Mouse (Mus musculus) frontal cortex, postnatal 36 days (tissue): ENCODE results near the gene Chd2.
"Not testable (repeated sequence)": the region's sequence is repeated elsewhere in the genome, so short reads cannot be mapped to it uniquely, and the experiment has no call there.

Source experiments
- DNase-seq, 2 experiments: peaks; one replicate each; pipeline ENCODE4 v3.0.0; 2022; ENCODE audit warnings: low spot score in 2 of 2

Gene Chd2

GRCm38 (mm10) chr7:73521277-73522193 lies 20.1 kb downstream of the Chd2 start:
- DNase-seq: no peak

DNA sequence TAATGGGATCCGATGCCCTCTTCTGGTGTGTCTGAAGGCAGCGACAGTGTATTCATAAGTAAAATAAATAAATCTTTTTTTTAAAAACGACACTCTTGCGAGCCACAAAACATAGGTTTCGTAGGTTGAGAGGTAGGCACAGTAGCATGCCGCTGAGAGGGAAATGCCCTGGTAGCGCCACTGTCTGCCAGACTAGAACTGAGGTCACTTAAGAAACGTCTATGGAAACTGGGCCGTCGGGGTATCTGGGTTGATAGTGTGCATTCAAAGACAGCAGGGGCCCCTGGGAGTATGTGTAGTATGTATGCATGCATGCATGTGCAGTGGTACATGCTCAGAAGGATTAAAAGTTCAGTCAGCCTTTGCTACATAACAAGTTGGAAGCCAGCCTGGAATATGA lies 21.4 kb downstream of the Chd2 start:
- DNase-seq: no peak

- no peak for DNase-seq
Measured at GRCm38 (mm10) chr7:73519060-73519796, 22.4 kb downstream of the Chd2 start.

DNA sequence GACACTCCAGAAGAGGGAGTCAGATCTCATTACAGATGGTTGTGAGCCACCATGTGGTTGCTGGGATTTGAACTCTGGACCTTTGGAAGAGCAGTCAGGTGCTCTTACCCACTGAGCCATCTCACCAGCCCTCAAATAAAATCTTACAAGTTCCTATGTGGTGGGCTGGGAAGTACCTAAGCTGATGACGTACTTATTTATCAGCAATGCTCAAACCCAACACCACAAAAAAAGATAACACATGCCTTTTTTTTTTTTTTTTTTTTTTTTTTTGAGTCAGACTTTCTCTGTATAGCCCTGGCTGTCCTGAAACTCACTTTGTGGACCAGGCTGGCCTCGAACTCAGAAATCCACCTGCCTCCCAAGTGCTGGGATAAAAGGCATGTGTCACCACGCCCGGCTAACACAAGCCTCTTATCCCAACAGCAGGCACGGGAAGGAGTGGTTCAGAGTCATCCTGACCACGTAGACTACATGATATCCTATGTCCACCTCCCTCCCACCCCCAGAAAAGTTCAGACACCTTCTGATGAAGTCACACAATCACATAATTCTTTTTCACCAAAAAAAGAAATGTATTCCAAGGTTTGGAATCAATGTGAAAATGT lies 23.2 kb downstream of the Chd2 start:
- not testable (repeated sequence) for DNase-seq

DNA sequence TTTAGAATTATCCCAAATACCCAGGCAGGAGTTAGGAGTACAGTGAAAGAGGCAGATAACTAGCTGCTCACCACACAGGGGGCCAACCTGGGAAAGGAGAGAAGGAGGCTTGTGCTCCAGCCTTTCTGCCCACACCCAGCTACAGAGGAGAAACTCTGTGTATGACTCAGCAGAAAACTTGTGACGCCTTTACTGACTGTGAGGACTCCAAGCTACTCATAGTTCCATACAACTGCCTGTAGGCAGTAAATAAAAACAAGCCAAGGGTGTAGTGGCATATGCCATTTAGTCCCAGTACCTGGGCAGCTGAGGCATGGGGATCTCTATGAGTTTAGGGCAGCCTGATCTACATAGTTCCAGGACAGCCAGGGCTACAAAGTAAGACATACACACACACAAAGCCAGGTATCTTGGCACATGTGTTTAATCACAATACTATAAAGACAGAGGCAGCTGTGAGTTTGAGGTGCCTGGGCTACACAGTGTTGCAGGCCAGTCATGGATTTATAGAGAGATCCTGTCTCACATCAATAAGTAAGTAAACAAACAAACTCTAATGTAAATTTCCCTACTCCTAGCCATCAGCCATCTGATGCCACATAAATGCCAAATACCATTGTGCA lies 24.1 kb downstream of the Chd2 start:
- no peak for DNase-seq

DNA sequence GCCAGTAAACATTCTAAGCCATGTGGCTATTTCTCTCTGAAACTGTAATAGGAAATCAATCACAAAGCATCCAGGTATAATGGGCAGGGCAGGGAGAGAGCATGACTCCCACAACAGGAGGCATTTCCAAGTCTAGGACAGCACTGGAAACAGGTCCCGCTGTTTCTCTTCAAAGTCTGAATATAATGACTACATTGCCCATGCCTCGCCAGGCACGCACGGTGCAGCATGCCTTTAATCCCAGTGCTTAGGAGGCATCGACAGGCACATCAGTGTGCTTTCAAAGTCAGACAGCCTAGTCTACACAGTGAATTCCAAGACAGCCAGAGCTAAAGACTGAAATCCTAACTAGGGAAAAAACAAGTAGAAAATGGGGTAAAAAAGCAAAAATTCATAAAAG lies 24.8 kb downstream of the Chd2 start:
- DNase-seq: no peak

- no peak for DNase-seq
Measured at GRCm38 (mm10) chr7:73514560-73514959, 27.1 kb downstream of the Chd2 start.

DNA sequence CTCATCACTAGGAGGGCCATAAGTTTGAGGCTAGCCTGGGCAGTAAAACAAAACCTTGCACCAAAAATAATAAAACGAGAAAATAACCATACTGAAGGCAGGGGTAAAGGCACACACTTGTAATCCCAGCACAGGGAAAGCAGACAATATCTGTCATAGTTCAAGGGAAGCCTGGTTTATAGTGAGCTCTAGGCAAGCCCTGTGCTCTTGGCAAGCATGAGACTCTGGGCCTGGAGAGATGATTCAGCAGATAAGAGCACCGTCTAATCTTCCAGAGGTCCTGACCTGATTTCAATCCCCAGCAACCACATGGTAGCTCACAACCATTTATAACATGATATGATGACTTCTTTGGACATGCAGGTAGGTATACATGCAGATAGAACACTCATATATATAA lies 29.2 kb downstream of the Chd2 start:
- DNase-seq: no peak

DNA sequence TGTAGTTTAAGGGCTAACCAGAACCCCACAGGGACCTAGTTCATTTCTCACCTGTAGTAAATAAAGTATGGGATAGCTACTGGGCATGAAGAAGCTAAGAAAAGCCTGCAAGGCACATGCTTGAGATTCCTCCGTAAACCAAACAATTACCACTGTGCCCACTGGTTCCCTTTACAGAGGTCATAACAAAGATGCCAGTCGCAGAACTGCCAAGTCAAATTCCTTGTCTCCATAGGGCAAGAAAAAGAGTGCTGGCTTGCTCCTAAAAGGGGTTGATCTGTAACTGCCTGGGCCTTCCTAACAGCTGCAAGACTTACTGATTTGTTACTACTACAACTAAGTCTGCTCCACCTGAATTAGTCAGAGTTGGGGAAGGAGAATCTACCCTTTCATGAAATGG lies 32.9 kb downstream of the Chd2 start:
- no peak for DNase-seq

GRCm38 (mm10) chr7:73507491-73507890 lies 34.1 kb downstream of the Chd2 start:
- DNase-seq: no peak

GRCm38 (mm10) chr7:73506852-73507251 lies 34.8 kb downstream of the Chd2 start:
- DNase-seq: no peak

DNA sequence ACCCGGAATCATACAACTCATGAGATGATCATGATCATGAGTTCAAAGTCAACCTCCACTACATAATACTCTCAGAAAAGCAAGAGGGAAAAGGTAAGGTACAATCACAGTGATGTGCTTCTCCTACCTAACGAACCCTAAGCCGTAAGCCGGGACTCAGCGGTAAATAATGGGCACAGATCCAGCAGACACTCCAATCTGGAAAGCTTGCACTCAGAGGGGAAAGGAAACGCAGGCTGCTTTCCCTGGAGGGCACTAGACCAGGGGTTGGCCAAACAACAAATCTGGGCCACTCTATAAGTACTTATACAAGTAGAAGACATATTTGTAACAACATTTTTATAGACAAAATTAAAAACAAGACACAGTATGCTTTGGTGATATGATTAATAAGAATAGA lies 36.4 kb downstream of the Chd2 start:
- DNase-seq: no peak

- no peak for DNase-seq
Measured at GRCm38 (mm10) chr7:73498200-73498599, 43.4 kb downstream of the Chd2 start.

DNA sequence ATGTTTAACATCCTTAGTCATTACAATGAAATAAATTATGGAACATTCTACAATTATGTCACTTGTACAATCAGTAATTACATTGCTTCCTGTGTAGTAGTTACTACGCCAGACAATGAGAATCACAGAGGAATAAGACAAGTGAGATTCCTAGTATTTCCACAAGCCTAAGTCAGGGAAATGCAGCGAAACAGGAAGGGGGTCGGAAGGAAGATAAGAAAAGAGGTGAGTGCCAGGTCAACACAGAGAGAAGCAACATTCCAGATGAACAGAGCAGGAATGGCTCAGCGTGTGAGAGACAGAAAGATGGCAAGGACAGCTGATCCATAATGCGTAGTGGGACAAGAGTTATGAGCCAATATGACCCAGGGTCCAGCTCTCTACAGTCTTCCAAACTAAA lies 52.4 kb downstream of the Chd2 start:
- DNase-seq: no peak

DNA sequence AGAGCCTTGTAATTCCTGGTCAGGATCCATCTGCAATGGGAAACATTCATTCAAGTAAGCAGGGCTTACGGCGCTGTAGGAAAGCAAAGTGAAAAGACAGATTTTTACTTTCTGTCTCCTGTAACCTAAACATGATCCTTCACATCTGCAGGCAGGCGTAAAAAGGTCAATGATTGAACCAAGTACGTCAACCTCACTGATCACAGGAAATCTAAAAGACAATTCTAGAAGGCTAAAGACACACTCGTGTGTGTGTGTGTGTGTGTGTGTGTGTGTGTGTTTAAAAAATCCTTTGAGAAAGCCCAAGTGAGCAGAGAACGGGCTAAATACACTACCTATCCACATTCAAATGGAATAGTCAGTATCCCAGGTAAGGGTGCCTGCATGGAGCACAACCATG lies 60.5 kb downstream of the Chd2 start:
- DNase-seq: no peak

GRCm38 (mm10) chr7:73479506-73479905 lies 62.1 kb downstream of the Chd2 start:
- no peak for DNase-seq

DNA sequence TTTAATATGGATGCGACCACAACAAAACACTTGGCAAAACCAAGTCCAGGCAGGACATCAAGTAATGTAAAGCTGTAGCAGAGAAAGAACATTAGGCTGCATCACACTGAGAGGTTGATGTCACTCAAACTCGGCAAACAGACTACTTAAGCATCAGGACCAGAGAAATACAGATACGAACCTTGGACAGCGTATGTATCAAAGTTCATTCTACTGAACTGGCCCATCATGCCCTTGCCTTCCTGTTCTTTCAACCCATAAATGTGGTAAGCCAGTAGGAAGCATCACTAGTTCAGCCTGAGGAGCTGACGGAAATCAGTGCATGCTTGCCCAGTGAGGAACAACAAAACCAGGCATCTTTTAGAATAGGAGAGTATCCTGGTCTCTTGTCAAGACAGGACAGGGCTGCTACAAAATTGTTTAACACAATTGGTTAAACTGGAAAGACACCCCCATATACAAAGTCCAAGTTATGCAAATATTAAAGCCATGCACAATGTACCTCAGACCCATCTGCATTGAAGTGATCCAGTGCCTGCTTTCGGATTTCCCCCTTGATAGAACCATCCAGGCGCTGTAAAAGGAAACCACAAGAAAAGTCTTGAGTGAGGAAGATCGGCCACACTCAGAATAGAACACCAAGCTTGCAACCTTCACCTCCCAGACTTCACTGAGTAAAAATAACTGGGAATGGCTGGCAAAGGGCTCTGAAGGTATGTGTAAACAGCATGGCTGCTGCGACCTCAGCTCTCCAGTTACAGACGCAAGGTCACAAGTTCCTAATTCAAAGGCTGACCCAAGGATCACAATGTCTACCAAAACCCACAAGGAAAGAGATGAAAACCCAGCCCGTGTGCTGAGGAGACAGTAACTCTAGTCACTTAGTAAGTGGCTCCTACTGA lies 63.2 kb downstream of the Chd2 start:
- DNase-seq: no peak

- DNase-seq: no peak
Measured at GRCm38 (mm10) chr7:73467741-73468140, 73.9 kb downstream of the Chd2 start.

DNA sequence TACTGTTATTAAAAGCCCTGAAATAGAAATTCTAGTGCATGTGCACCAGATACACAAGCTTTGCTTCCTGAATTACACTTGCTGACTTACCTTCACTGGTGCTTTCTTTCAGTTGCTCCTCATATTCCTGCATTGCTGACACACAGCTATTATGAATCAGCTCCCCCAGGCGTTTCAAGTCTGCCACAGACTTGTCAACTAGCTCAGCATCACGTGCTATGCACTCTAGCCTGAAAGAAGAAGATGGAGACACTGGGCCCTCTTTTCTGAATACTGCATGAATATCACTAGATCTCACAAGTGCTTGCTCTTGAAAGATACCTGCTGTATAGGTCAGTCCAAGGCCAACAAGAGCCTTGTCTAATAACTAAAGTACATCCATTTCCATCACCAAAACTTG lies 78.1 kb downstream of the Chd2 start:
- no peak for DNase-seq

DNA sequence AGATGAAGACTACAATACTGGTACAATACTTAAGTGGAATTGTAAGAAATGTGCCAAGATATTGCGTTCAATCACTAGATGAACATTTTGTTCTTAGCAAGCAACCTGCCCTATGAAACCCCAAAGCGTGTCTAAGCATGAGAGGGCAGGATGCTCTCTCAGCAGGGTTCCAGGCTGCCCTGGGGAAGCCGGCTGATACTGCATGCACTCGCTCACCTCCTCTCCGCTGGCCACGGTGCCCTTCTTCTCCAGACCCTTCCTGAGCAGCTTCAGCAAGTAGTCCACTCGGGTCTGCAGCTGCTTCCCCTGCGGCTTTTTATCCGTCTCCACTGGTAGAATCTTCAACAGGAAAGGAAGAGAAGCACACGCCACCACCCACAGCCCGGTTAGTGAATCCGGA lies 87.5 kb downstream of the Chd2 start:
- DNase-seq: no peak

- DNase-seq: no peak
Measured at GRCm38 (mm10) chr7:73452187-73452808, 89.3 kb downstream of the Chd2 start.
